Mouse (Mus musculus): ENCODE results near the gene Numa1. TPM values are rescaled to one million over a fixed set of nuclear protein-coding genes. Genes with fewer than 3 reads are reported as not detected.

The Numa1 gene
- polyA plus RNA-seq, 1 experiment from 2014 or later = 66.3 TPM

GRCm38 (mm10) chr7:102062203-102062602, 128.3 kb downstream of the Numa1 start:
- no peaks in the 10 kb centered on the region for H3K27me3 ChIP-seq (replicated peaks; ENCODE audit: control insufficient read depth, insufficient read depth, low read length)
- ATAC-seq (replicated peaks; ENCODE audit: low FRiP score) (no peak), DNase-seq (ENCODE audit: low spot score) (no peak)
- H3K4me3 ChIP-seq (ENCODE audit: low read depth, low read length) = no peak overlapping the region
- H3K4me1 ChIP-seq (replicated peaks; ENCODE audit: control insufficient read depth, insufficient read depth, low read length) = peaks cover 15% of the 10 kb centered on the region
- peaks cover 6% of the 10 kb centered on the region; the same call in 1 of the 2 replicates for H3K36me3 ChIP-seq (ENCODE audit: control insufficient read depth, insufficient read depth, low read length)
- WGBS = 67% methylated on average over 1 of the region's 1 CpGs
- no peak overlapping the region for H3K27ac ChIP-seq (ENCODE audit: low read depth, low read length)
- H3K4me2 ChIP-seq = no peak overlapping the region
- H3K9ac ChIP-seq (ENCODE audit: low read depth, low read length) = no peak overlapping the region
- no peaks in the 10 kb centered on the region for H3K9me3 ChIP-seq (ENCODE audit: control insufficient read depth, low read length)

- DNase-seq (ENCODE audit: low spot score) = no peak
- no peaks in the 10 kb centered on the region for H3K9me3 ChIP-seq (ENCODE audit: control insufficient read depth, low read length)
- H3K36me3 ChIP-seq (ENCODE audit: control insufficient read depth, insufficient read depth, low read length) = peaks cover 5% of the 10 kb centered on the region; the same call in 1 of the 2 replicates
- ATAC-seq (replicated peaks; ENCODE audit: low FRiP score) = no peak
- H3K4me1 ChIP-seq (replicated peaks; ENCODE audit: control insufficient read depth, insufficient read depth, low read length) = peaks cover 15% of the 10 kb centered on the region
- peak overlapping the region; percentile 70 for H3K4me3 ChIP-seq (ENCODE audit: low read depth, low read length)
- H3K9ac ChIP-seq (ENCODE audit: low read depth, low read length) = peak overlapping the region; percentile 30; the same call in 1 of the 2 replicates
- H3K4me2 ChIP-seq = peak overlapping the region; percentile 78
- WGBS = 50% methylated on average over 9 of the region's 9 CpGs
- no peaks in the 10 kb centered on the region for H3K27me3 ChIP-seq (replicated peaks; ENCODE audit: control insufficient read depth, insufficient read depth, low read length)
- H3K27ac ChIP-seq (ENCODE audit: low read depth, low read length) = no peak overlapping the region
Measured at GRCm38 (mm10) chr7:102063891-102064290, 130.0 kb downstream of the Numa1 start.

Other genes with a start within 250 kb of the Numa1 start
- gene Phox2a, start 115.8 kb upstream of the Numa1 start, polyA plus RNA-seq (2014; fragmentation: Nextera tagmentation; extraction: Ambion mirVana) = 0.10 TPM in 1 of 2 replicates, not detected in the other
- 22.3 and 23.4 TPM in 2 replicates for gene Inppl1, start 95.9 kb upstream of the Numa1 start, polyA plus RNA-seq (2014; fragmentation: Nextera tagmentation; extraction: Ambion mirVana)
- gene Folr2, start 76.9 kb upstream of the Numa1 start, polyA plus RNA-seq (2014; fragmentation: Nextera tagmentation; extraction: Ambion mirVana) = 3.3 and 3.9 TPM in 2 replicates
- gene Anapc15, start 70.4 kb upstream of the Numa1 start, polyA plus RNA-seq (2014; fragmentation: Nextera tagmentation; extraction: Ambion mirVana) = 94.7 and 96.2 TPM in 2 replicates
- gene Folr1, start 63.3 kb upstream of the Numa1 start, polyA plus RNA-seq (2014; fragmentation: Nextera tagmentation; extraction: Ambion mirVana) = 0.27 and 0.42 TPM in 2 replicates
- gene Lamtor1, start 28.2 kb upstream of the Numa1 start, polyA plus RNA-seq (2014; fragmentation: Nextera tagmentation; extraction: Ambion mirVana) = 119 and 124 TPM in 2 replicates
- 0.71 and 0.75 TPM in 2 replicates for gene Tomt, start 27.8 kb upstream of the Numa1 start, polyA plus RNA-seq (2014; fragmentation: Nextera tagmentation; extraction: Ambion mirVana)
- 5.5 and 6.4 TPM in 2 replicates for gene Lrrc51, start 216 bp upstream of the Numa1 start, polyA plus RNA-seq (2014; fragmentation: Nextera tagmentation; extraction: Ambion mirVana)
- gene Il18bp, start 84.6 kb downstream of the Numa1 start, polyA plus RNA-seq (2014; fragmentation: Nextera tagmentation; extraction: Ambion mirVana) = 2.4 and 3.9 TPM in 2 replicates
- 16.4 and 16.7 TPM in 2 replicates for gene Rnf121, start 131.4 kb downstream of the Numa1 start, polyA plus RNA-seq (2014; fragmentation: Nextera tagmentation; extraction: Ambion mirVana)
- gene Xndc1, start 131.4 kb downstream of the Numa1 start, polyA plus RNA-seq (2014; fragmentation: Nextera tagmentation; extraction: Ambion mirVana) = 19.5 and 24.6 TPM in 2 replicates
- 0.71 and 0.81 TPM in 2 replicates for gene Xntrpc, start 131.6 kb downstream of the Numa1 start, polyA plus RNA-seq (2014; fragmentation: Nextera tagmentation; extraction: Ambion mirVana)
- gene Trpc2, start 149.0 kb downstream of the Numa1 start, polyA plus RNA-seq (2014; fragmentation: Nextera tagmentation; extraction: Ambion mirVana) = not detected in 2 replicates
- gene Art1, start 167.6 kb downstream of the Numa1 start, polyA plus RNA-seq (2014; fragmentation: Nextera tagmentation; extraction: Ambion mirVana) = 0.38 and 1.1 TPM in 2 replicates
- gene Art5, start 175.4 kb downstream of the Numa1 start, polyA plus RNA-seq (2014; fragmentation: Nextera tagmentation; extraction: Ambion mirVana) = 0.58 and 0.78 TPM in 2 replicates
- not detected in 2 replicates for gene Chrna10, start 182.7 kb downstream of the Numa1 start, polyA plus RNA-seq (2014; fragmentation: Nextera tagmentation; extraction: Ambion mirVana)